Mouse (Mus musculus) megakaryocyte, embryonic 14.5 days (primary cell): ENCODE measurements around the gene Sgta. TPM values are rescaled to one million over a fixed set of nuclear protein-coding genes. Genes with fewer than 3 reads are reported as not detected.

Source experiments
- H3K27me3 ChIP-seq: replicated peaks from 2 replicates; pipeline ENCODE3; 2012; ENCODE audit warnings: inconsistent platforms
- H3K36me3 ChIP-seq: replicated peaks from 2 replicates; pipeline ENCODE3; 2012; ENCODE audit warnings: low read length, inconsistent platforms, mixed read lengths
- H3K4me1 ChIP-seq: 2 replicates; pipeline ENCODE4 v1.6.1; 2012; ENCODE audit warnings: inconsistent platforms
- H3K4me3 ChIP-seq: replicated peaks from 2 replicates; pipeline ENCODE3; 2012; ENCODE audit warnings: moderate library complexity, mild to moderate bottlenecking, inconsistent platforms
- H3K9me3 ChIP-seq: 2 replicates; pipeline ENCODE4 v1.6.1; 2012; ENCODE audit warnings: inconsistent platforms
- FLI1 ChIP-seq: IDR thresholded peaks from 2 replicates; pipeline ENCODE4 v1.6.1; 2012; ENCODE audit warnings: low read length, inconsistent platforms, mixed read lengths
- GATA1 ChIP-seq: IDR thresholded peaks from 3 replicates; pipeline ENCODE4 v1.6.1; 2012; ENCODE audit warnings: mixed read lengths, low read length, inconsistent platforms, borderline replicate concordance
- polyA plus RNA-seq: library from polyadenylated mRNA; stranded (reverse); fragments of >175 nt; gene quantifications from 2 replicates; pipeline ENCODE4 v1.2.3, GENCODE M21; 2012; ENCODE audit warnings: low replicate concordance; ENCODE audit not compliant: insufficient read depth

Sgta gene
- 262 and 632 TPM in 2 replicates for polyA plus RNA-seq

- TF ChIP-seq FLI1 (peak; percentile 21; the same call in 1 of the 2 replicates), GATA1 (no peak)
- Histone ChIP-seq H3K4me1 (peaks cover 55% of the 10 kb centered on the region), H3K27me3 (no peaks in the 10 kb centered on the region), H3K9me3 (no peaks in the 10 kb centered on the region), H3K36me3 (peaks cover 34% of the 10 kb centered on the region), H3K4me3 (peak within 1 kb of the TSS; percentile 91)
These were observed at the start of gene Sgta for GRCm38 (mm10) chr10:81059603-81060543. Gene Sgta, minus strand, starts transcription at chr10:81060181.

GRCm38 (mm10) chr10:81106113-81106721 is 46.2 kb upstream of the Sgta start:
- Histone ChIP-seq H3K4me3 (peak overlapping the region; percentile 97), H3K9me3 (no peaks in the 10 kb centered on the region), H3K36me3 (peaks cover 43% of the 10 kb centered on the region), H3K27me3 (no peaks in the 10 kb centered on the region), H3K4me1 (peaks cover 66% of the 10 kb centered on the region)
- TF ChIP-seq FLI1: no peak

DNA sequence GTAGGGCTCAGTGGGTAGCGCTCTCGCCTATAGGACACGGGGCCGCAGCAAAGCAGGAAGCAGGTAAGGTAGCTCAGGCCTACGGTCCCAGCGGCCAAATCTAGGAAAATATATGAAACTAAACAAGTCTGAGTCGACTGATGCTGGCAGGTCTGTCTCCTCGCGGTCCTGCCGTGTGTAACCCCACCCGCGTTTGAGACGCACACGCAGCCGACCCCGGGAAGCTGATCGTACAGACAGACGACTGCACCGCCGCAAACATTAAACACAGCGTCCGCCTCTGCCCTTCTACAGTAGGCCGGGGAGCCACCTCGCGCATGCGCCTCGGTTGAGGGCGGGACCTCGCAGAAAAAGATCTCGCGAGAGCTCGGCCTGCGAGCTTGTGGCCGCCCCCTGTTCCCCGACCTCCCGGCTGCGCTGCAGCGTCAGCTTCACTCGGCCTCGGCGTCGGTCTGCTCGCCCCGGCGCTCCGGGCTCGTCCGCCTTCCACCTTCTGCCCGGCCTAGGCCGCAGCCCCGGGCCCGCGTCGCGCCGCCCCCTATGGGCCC is 45.7 kb upstream of the Sgta start, which contains the start of gene Map2k2:
TSS of gene Map2k2 (plus strand) at position 351 of the 548 bp plus-strand sequence.
- H3K4me1 ChIP-seq: peaks cover 62% of the 10 kb centered on the region
- H3K9me3 ChIP-seq: no peaks in the 10 kb centered on the region
- H3K4me3 ChIP-seq: peak within 1 kb of the TSS; percentile 97
- peaks cover 38% of the 10 kb centered on the region for H3K36me3 ChIP-seq
- no peaks in the 10 kb centered on the region for H3K27me3 ChIP-seq
- TF ChIP-seq GATA1 (no peak), FLI1 (no peak)

DNA sequence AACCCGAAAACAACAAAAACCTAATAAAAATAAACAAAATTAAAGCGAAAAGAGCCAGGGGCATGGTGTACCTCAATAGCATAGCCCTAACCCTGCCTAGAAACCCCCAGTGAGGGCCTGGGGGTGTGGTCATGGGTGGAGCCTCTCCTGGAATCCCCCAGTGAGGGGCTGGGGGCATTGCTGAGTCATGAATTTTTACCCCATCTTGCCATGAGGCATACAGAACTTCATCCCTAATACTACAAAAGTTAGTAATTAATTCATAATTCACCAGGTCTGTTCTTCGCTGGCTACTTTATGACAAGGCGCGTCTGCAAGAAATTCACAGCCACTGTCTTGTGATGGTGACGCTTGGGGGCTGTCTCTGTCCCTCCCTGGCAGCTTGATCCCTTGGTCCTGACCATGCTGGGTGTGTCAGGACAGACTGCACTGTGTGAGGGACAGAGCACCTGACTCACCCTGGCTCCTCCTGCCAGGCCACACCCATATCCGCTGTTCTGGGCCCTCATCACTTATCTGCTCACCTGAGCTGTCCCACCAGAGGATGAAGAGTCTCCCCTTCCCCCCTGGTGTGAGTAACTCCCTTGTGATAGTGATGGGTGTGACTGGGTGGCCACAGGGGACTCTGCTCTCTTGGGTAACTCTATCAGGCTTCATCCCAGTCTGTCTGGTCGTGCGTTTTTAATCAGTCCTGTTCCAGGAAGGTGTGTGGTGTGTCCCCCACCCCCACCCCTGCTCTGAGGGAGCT is 35.1 kb upstream of the Sgta start:
- Histone ChIP-seq H3K27me3 (peaks cover 47% of the 10 kb centered on the region), H3K4me1 (peaks cover 28% of the 10 kb centered on the region), H3K4me3 (peak overlapping the region; percentile 38), H3K9me3 (peaks cover 6% of the 10 kb centered on the region), H3K36me3 (no peaks in the 10 kb centered on the region)
- TF ChIP-seq GATA1 (no peak), FLI1 (no peak)

- Histone ChIP-seq H3K4me3 (no peak overlapping the region), H3K4me1 (peaks cover 15% of the 10 kb centered on the region), H3K27me3 (peaks cover 52% of the 10 kb centered on the region), H3K9me3 (peaks cover 12% of the 10 kb centered on the region), H3K36me3 (no peaks in the 10 kb centered on the region)
- TF ChIP-seq GATA1: no peak
- no peak for TF ChIP-seq FLI1
These were observed 32.7 kb upstream of the Sgta start for GRCm38 (mm10) chr10:81092465-81093250.

GRCm38 (mm10) chr10:81090621-81091020 is 30.6 kb upstream of the Sgta start:
- H3K9me3 ChIP-seq: peaks cover 13% of the 10 kb centered on the region
- H3K36me3 ChIP-seq: no peaks in the 10 kb centered on the region
- H3K4me1 ChIP-seq: peaks cover 15% of the 10 kb centered on the region
- peaks cover 51% of the 10 kb centered on the region for H3K27me3 ChIP-seq
- H3K4me3 ChIP-seq: no peak overlapping the region
- TF ChIP-seq FLI1 (no peak), GATA1 (no peak)

GRCm38 (mm10) chr10:81089216-81089615 is 29.2 kb upstream of the Sgta start:
- H3K4me1 ChIP-seq: peaks cover 11% of the 10 kb centered on the region
- H3K27me3 ChIP-seq: peaks cover 47% of the 10 kb centered on the region
- H3K9me3 ChIP-seq: peaks cover 13% of the 10 kb centered on the region
- no peak overlapping the region for H3K4me3 ChIP-seq
- no peaks in the 10 kb centered on the region for H3K36me3 ChIP-seq
- no peak for TF ChIP-seq FLI1
- TF ChIP-seq GATA1: no peak

DNA sequence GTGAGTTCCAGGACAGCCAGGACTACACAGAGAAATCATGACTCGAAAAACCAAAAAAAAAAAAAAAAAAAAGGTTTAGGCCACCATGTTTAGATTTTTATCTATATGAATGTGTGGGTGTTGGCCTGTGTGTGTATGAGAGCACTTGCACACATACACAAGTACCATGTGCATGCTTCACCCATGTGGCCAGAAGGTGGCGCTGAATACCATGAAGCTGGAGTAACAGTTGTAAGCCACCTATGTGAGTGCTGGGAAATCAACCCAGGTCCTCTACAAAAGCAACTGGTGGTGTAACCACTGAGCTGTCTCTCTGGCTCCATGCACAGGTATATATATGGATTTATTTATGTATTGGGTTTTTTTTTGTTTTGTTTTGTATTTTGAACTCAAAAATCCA is 27.0 kb upstream of the Sgta start:
- peaks cover 28% of the 10 kb centered on the region for H3K27me3 ChIP-seq
- peaks cover 14% of the 10 kb centered on the region for H3K36me3 ChIP-seq
- no peak overlapping the region for H3K4me3 ChIP-seq
- TF ChIP-seq GATA1 (no peak), FLI1 (no peak)
- peaks cover 5% of the 10 kb centered on the region; the same call in 1 of the 2 replicates for H3K4me1 ChIP-seq
- peaks cover 13% of the 10 kb centered on the region for H3K9me3 ChIP-seq
